Mouse (Mus musculus) forebrain, embryonic 14.5 days (tissue): ENCODE measurements around the gene Luzp2. TPM values are rescaled to one million over a fixed set of nuclear protein-coding genes. Genes with fewer than 3 reads are reported as not detected.
A peak's percentile ranks its signal among the peaks of the same experiment; 100 is the strongest.

Experiments
- ATAC-seq: fragments of 200-750 bp; cut with Nextera tagmentation; 2 replicates; pipeline ENCODE4 v1.8.0; 2017; ENCODE audit warnings: mild to moderate bottlenecking, moderate library complexity
- DNase-seq: peaks from one replicate; pipeline ENCODE4 v3.0.0-alpha.2; 2015; ENCODE audit warnings: low spot score
- H3K27ac ChIP-seq: fragments of 300-500 bp; sonication (generic); 2 replicates; pipeline ENCODE4 v1.5.1; 2014; ENCODE audit warnings: low read depth, mild to moderate bottlenecking, control low read depth, low read length, moderate library complexity
- H3K27me3 ChIP-seq: fragments of 300-500 bp; sonication (generic); replicated peaks from 2 replicates; pipeline ENCODE4 v1.6.1; 2014; ENCODE audit warnings: low read length, control low read depth, mixed read lengths; ENCODE audit not compliant: control insufficient read depth, insufficient read depth
- H3K36me3 ChIP-seq: fragments of 300-500 bp; sonication (generic); 2 replicates; pipeline ENCODE4 v1.6.1; 2014; ENCODE audit warnings: low read length, control low read depth; ENCODE audit not compliant: control insufficient read depth, insufficient read depth
- H3K4me1 ChIP-seq: fragments of 300-500 bp; sonication (generic); 2 replicates; pipeline ENCODE4 v1.6.1; 2014; ENCODE audit warnings: antibody characterized with exemption, low read length, control low read depth; ENCODE audit not compliant: control insufficient read depth, insufficient read depth
- H3K4me2 ChIP-seq: fragments of 300-500 bp; sonication (generic); 2 replicates; pipeline ENCODE4 v1.6.1; 2014; ENCODE audit warnings: mild to moderate bottlenecking, control low read depth, low read length
- H3K4me3 ChIP-seq: fragments of 300-500 bp; sonication (generic); 2 replicates; pipeline ENCODE4 v1.5.1; 2014; ENCODE audit warnings: low read depth, low read length, control low read depth
- H3K9ac ChIP-seq: fragments of 300-500 bp; sonication (generic); 2 replicates; pipeline ENCODE4 v1.6.1; 2014; ENCODE audit warnings: mild to moderate bottlenecking, low read length, control low read depth, moderate library complexity
- H3K9me3 ChIP-seq: fragments of 300-500 bp; sonication (generic); replicated peaks from 2 replicates; pipeline ENCODE4 v1.6.1; 2016; ENCODE audit warnings: low read length, control low read depth, mixed read lengths; ENCODE audit not compliant: control insufficient read depth
- WGBS: fragments of 180-500 bp; shearing (Covaris S2); extraction: QIAGEN DNeasy Blood & Tissue Kit; methylation state at CpG from one replicate; pipeline ENCODE4 v1.1.7; 2014; 5-methylcytosine and 5-hydroxymethylcytosine counted together
- polyA plus RNA-seq: library from polyadenylated mRNA; unstranded; fragments of >200 nt; fragmentation: Nextera tagmentation; extraction: Ambion mirVana; gene quantifications from 2 replicates; pipeline ENCODE4 v1.2.1, GENCODE M21; 2014

The Luzp2 gene
- polyA plus RNA-seq, 1 experiment from 2014 or later: 15.4 TPM

DNA sequence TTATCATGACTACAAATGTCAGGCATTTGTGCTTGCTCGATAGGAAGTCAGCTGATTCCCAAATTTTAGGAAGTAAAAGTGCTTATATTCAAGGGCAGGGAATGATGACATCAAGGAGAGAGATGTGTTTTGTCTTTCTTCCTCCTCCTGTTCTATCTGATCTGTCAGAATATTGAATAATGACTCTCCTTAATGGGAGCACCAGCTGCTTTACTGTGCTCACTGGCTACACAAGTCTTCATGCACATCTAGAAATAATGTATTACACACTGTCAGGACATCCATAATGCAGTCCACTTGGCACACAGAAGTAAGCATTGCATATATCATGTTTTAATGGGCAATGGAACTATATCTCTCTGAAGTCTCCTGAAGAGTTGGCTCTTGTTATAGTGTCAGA, 17.6 kb downstream of the Luzp2 start:
- DNase-seq: no peak
- H3K4me3 ChIP-seq: no peak overlapping the region
- no peak overlapping the region for H3K4me2 ChIP-seq
- ATAC-seq: no peak
- 90% methylated on average over 1 of the region's 1 CpGs for WGBS
- H3K36me3 ChIP-seq: no peaks in the 10 kb centered on the region
- no peak overlapping the region for H3K9ac ChIP-seq
- H3K27ac ChIP-seq: no peak overlapping the region
- no peaks in the 10 kb centered on the region for H3K4me1 ChIP-seq
- H3K9me3 ChIP-seq: no peaks in the 10 kb centered on the region
- H3K27me3 ChIP-seq: no peaks in the 10 kb centered on the region

DNA sequence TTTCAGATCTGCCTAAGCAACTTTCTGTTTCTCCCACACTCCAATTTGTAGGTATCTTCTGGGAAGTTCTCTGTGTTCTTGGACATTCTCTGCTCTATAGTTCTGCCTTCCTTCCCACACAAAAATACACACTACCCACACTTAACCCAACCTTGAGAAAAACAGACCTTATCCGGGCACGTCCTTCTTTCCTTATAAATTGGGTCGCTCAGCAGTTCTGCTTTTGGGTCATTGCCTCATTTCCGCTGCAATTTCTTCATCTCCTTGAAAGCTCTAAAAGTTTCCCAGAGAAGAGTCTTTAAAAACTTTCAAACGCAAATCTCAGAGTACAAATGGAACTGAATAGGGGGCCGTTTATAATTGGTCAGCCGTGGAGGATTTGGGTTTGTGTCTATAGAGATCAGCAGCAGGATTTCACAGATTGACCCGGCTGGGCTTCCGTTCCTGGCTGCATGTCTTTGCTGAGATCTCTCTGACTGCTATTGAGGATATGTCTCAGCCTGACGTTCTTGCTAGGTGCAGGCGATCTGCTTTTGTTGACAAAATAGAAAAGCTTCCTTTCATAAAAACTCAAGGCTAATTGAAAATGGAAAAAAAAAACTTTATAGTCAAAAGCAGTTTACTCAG, 26.0 kb downstream of the Luzp2 start:
- H3K27ac ChIP-seq: no peak overlapping the region
- H3K36me3 ChIP-seq: no peaks in the 10 kb centered on the region
- WGBS: 25% methylated on average over 11 of the region's 11 CpGs
- no peak overlapping the region for H3K9ac ChIP-seq
- ATAC-seq (no peak), DNase-seq (peak; percentile 11)
- H3K9me3 ChIP-seq: no peaks in the 10 kb centered on the region
- H3K4me2 ChIP-seq: no peak overlapping the region
- no peaks in the 10 kb centered on the region for H3K4me1 ChIP-seq
- no peaks in the 10 kb centered on the region for H3K27me3 ChIP-seq
- H3K4me3 ChIP-seq: no peak overlapping the region

DNA sequence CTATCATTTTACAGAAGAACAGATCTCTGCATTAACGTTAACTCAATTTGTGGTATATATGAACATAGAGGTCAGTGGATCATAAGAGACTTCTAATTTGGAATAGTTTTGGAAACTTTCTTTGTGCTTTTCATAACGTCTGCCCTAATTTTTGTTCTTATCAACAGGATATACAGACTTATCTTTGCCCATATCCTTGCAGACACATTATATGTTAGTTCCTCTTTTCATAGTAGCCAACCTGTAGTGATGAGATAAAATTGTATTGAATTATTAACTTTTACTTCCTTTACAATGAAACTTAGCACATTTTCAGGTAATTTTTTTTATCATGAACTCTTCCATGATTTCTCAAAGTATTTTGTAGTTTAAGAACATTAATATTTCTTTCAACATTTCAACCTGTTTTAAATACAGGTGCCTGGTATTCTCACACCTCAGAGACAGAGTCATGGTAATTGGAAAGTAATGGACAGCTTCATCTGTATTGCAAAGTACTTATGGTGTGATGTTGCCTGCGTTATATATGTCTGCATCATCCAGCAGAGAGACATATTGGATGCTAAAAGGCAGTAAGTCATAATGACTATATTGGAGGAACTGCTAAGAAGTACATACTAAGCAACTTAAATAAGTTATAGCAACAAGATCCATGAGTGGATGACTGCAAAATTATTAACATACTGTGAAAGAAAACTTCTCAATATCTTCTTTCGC, 43.8 kb downstream of the Luzp2 start:
- Histone ChIP-seq H3K4me2 (no peak overlapping the region), H3K27me3 (no peaks in the 10 kb centered on the region), H3K4me3 (no peak overlapping the region), H3K27ac (no peak overlapping the region), H3K36me3 (no peaks in the 10 kb centered on the region), H3K4me1 (no peaks in the 10 kb centered on the region), H3K9ac (no peak overlapping the region), H3K9me3 (no peaks in the 10 kb centered on the region)
- ATAC-seq (no peak), DNase-seq (no peak)
- 89% methylated on average over 4 of the region's 4 CpGs for WGBS

DNA sequence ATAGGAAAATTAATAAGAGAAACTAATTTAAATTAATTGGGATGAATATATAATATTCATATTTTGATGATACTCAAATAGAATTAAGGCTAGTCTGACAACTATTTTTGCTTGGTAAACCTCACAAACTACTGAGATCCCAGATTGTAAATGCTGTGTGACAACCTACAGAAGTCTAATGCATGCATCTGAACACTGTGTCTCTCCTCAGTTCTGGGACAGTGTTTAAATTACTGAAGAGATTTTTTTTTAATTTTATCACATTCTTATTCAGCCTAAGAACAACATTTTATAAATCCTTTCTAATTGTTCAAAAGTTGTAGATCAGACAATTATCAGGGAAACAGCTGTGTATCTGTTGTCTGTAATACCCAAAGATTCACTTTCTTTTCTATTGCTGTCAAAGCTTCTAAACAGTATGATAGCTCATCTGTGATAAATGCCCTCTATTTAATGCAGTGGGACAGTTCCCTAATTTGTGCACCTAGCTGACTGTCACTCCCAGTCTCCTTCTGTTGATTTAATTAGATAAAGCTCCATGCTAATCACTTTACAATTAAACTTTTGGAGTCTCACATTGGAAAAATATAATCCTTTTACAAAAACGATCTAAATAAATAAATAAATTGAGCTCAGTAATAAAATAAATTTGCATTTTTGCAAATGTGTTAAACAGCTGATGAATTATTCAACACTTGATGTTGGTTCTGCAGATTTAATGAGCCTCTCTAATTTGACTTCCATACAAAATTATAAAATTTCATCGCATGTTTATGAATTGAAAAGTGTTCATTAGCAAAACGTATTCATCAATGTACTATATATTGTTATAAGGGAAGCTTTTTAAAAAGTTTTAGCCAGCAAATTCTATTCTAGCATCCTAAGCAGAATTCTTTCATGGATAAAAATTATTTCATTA, 58.7 kb downstream of the Luzp2 start:
- WGBS: 32% methylated on average over 3 of the region's 3 CpGs
- DNase-seq (peak; percentile 60), ATAC-seq (peak; percentile 78)

DNA sequence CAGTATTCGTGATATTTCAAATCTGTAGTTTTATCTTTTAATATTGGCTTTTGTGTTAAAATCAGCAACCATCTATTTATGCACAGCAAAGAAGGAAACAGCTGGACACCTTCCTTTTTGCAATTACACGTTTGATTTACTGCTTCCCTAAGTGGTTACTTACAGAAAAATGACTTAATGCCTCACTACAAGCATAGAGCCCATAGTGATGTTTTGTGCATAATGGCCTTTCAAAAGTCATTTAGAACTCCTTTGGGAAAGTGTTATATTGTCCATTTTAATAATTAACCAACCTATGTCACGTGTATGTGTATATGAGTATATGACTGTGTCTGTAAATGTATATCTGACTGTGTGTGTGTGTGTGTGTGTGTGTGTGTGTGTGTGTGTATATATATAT, 63.3 kb downstream of the Luzp2 start:
- no peaks in the 10 kb centered on the region for H3K36me3 ChIP-seq
- 68% methylated on average over 3 of the region's 3 CpGs for WGBS
- ATAC-seq (no peak), DNase-seq (no peak)
- no peak overlapping the region for H3K27ac ChIP-seq
- no peaks in the 10 kb centered on the region for H3K9me3 ChIP-seq
- H3K4me3 ChIP-seq: no peak overlapping the region
- no peak overlapping the region for H3K4me2 ChIP-seq
- no peak overlapping the region for H3K9ac ChIP-seq
- H3K4me1 ChIP-seq: no peaks in the 10 kb centered on the region
- no peaks in the 10 kb centered on the region for H3K27me3 ChIP-seq

More for the DNA sequence above, 58.7 kb downstream of the Luzp2 start:
- Histone ChIP-seq H3K9ac (no peak overlapping the region), H3K27me3 (no peaks in the 10 kb centered on the region), H3K4me3 (no peak overlapping the region), H3K4me1 (no peaks in the 10 kb centered on the region), H3K4me2 (no peak overlapping the region), H3K9me3 (no peaks in the 10 kb centered on the region), H3K36me3 (no peaks in the 10 kb centered on the region), H3K27ac (no peak overlapping the region)

DNA sequence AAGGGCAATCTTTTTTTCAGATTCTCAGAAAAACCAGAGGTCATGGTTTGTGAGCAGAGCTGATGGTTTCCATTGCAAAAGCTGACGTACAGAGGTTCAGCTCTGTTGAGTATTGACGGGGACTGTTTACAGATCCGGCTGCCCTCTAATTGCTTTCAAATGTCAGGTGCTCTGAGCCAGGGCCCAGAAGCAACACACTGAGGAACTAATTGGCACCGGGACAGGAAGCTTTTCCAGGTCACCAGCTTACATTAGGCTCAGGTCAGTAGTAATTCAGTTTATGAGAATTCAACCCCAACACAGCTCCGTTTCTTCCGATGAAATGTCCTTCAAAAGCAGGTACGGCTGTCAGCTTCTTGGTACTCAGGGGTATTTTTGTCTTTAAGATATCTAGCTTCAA, 74.7 kb downstream of the Luzp2 start:
- Histone ChIP-seq H3K27ac (no peak overlapping the region), H3K4me3 (no peak overlapping the region), H3K4me1 (no peaks in the 10 kb centered on the region), H3K9me3 (no peaks in the 10 kb centered on the region), H3K4me2 (no peak overlapping the region), H3K36me3 (no peaks in the 10 kb centered on the region), H3K9ac (no peak overlapping the region), H3K27me3 (no peaks in the 10 kb centered on the region)
- WGBS: 50% methylated on average over 7 of the region's 7 CpGs
- ATAC-seq (peak; percentile 77; the same call in 1 of the 2 replicates), DNase-seq (no peak)

DNA sequence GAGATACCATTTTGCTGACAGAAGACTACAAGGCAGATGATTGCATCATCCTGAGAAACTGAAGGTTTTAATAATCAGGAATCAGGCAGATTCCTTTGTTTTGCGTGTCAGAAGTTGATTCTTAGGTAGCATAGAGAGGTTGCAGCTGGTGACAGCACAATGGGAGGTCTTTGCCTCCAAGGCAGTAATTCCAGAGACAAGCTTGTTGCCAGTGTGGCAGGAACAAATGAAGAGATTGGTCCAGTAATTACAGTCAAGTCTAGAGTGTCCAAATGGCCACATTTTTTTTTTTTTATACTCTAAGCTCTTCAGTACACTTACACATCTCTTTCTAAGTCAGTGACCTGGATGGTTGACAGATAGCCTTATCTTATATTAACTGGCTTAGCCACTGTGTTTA, 78.7 kb downstream of the Luzp2 start:
- Histone ChIP-seq H3K4me2 (no peak overlapping the region), H3K36me3 (no peaks in the 10 kb centered on the region), H3K9ac (no peak overlapping the region), H3K27ac (no peak overlapping the region), H3K9me3 (no peaks in the 10 kb centered on the region), H3K4me1 (no peaks in the 10 kb centered on the region), H3K27me3 (no peaks in the 10 kb centered on the region), H3K4me3 (no peak overlapping the region)
- ATAC-seq: no peak
- peak; percentile 10 for DNase-seq
- whole genome bisulfite sequencing: 37% methylated on average over 1 of the region's 1 CpGs

DNA sequence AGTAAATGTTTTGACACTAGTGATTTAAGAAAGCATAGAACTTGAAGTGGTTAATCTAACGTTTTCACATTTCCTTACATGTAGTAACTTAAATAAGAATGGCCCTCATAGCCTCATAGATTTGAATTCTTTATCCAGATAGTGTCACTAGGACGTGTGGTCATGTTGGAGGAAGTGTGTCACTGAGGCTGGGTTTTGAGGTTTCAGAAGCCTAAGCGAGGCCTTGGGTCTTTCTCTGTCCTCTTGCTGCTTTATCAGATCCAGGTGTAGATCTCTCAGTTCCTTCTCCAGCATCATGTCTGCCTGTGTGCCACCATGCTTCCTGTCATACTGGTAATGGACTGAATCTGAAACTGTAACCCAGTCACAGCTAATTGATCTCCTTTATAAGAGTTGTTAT, 86.7 kb downstream of the Luzp2 start:
- no peak overlapping the region for H3K9ac ChIP-seq
- H3K27ac ChIP-seq: no peak overlapping the region
- H3K36me3 ChIP-seq: no peaks in the 10 kb centered on the region
- no peaks in the 10 kb centered on the region for H3K27me3 ChIP-seq
- H3K4me2 ChIP-seq: no peak overlapping the region
- ATAC-seq (no peak), DNase-seq (no peak)
- no peak overlapping the region for H3K4me3 ChIP-seq
- 84% methylated on average over 3 of the region's 3 CpGs for WGBS
- H3K9me3 ChIP-seq: no peaks in the 10 kb centered on the region
- no peaks in the 10 kb centered on the region for H3K4me1 ChIP-seq
